Mouse (Mus musculus) gastrocnemius, postnatal 10 days (tissue): Measurements from ENCODE around the gene Edf1. TPM values are rescaled to one million over a fixed set of nuclear protein-coding genes. Genes with fewer than 3 reads are reported as not detected.
A peak's percentile ranks its signal among the peaks of the same experiment; 100 is the strongest.

ENCODE experiments used
- DNase-seq: peaks from one replicate; pipeline ENCODE4 v3.0.0; 2021; ENCODE audit warnings: mixed read lengths
- total RNA-seq, 2 experiments: library from RNA; stranded (reverse); gene quantifications; 2 replicates each; pipeline ENCODE4 v1.2.3; 2021

Gene Edf1
- total RNA-seq, 2 experiments from 2014 or later: 177 to 185 TPM

DNA sequence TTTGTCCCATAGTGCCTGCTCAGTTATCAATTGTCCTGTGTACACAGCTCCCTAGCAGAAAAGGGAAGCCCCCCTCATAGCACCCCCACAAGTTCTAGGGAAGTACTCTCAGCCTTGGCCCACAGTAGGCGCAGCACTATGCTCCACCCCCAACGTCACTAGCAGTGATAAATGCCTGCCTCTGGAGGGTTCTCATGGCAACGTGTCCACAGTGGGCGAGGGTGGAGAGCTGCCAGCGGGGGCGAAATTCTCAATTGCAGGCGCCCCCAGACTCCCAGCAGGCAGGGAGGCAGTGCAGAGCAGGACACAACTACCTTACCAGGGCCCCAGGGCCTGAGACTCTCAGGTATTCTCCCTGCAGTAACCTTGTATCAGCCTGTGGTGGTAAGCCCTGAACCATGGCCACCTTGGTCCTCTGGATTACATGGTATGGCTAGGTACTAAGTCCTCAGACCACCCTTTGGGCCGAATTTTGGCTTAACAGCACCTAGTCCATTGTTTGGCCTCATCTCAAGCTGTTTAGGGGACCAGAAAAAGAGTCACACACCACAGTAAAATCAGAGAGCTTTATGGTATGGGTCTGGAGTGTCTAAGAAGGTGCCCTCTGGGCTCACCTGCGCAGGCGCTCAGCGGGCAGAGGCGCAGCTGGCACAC is 24.9 kb downstream of the Edf1 start:
- no peak for DNase-seq

DNA sequence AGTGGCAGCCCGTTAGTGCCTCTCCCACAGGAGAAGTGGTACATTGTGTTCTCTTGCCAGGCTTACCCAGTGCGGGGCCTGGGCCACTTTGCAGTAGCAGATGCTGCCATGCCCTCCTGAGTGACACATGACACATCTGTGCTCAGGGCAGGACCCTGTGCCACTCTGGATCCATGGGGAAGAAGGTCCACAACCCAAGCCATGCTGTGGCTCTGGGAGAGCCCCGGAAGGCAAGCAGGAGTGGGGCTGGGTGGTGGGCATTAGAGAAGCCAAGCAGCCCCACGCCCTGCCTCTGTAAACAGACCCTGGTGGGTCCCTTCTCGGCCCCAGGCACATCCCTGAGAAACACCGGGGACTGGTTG is 25.5 kb downstream of the Edf1 start:
- DNase-seq: no peak

DNA sequence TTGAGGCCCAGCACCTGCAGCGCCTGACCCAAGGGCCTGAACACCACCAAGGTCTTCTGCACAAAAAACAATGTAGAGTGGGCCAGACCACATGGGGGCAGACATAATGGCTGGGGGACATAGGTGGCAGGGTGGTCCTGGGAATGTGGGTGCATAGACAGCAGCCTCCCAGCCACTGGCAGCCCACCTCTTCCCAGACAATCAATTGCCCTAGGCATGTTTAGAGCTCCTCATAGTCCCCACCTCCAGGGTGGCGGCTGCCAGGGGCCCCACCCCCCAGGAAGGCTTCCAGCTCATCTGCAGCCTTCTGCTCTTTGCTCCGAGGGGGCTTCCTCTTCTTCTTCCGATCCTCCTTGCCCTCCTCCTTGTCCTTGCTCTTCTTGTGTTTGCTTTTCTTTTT is 25.9 kb downstream of the Edf1 start:
- DNase-seq: no peak

DNA sequence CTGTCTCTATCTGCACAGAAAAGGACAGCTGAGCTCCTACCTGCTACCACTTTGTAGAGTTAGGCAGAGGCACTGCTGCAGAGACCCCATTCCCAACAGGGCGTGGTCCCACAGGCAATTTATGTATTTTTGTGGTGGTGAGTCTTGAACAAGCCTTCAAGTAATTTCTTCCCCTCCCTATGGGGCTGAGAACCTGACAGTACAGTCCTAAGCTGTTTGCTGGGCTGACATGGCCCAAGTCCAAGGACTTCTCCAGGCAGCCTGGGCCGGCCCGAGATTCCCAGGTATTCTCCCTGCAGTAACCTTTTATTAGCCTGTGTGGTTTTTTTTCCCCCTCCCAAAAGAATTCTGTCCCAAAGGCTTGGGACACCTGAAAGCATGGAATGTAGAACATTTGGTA is 26.5 kb downstream of the Edf1 start:
- DNase-seq: no peak

DNA sequence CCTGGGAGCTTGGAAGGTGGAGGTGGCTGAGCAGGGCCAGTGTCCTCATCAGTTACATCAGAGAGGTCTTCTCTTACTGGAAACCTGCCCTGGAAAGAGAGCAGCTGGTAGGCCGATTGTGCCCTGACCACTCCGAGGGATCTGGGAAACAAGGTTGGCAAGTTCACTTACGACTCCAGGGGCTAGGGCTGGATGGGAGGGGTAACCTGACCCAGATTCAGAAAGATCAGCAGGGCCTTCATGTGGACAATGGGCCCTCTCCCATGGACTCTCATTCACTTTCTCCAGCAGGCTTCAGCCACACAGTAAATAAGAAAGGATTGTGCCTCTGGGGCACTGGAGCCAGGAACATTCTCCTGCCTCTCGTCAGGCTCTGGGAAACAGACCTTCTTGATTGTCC is 27.2 kb downstream of the Edf1 start:
- DNase-seq: no peak

DNA sequence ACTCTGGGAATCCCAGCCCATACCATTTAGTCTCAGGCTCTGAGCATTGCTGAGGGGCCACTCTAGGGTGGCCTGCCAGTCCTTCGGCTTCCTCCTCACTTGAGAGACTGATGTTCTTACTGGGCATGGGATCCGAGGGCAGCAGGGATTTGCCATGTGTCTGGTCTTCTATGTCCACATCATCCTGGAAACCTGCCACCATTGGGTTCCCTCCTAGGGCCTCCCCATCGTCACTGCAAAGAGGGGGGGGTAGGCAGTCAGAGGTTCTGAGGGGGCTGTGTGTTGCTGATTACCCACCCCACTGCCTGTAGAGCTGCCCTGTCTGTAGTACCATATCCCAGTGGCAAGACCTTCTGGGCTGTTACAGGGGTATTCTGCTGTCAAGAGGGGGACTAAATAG is 28.0 kb downstream of the Edf1 start:
- DNase-seq: no peak

DNA sequence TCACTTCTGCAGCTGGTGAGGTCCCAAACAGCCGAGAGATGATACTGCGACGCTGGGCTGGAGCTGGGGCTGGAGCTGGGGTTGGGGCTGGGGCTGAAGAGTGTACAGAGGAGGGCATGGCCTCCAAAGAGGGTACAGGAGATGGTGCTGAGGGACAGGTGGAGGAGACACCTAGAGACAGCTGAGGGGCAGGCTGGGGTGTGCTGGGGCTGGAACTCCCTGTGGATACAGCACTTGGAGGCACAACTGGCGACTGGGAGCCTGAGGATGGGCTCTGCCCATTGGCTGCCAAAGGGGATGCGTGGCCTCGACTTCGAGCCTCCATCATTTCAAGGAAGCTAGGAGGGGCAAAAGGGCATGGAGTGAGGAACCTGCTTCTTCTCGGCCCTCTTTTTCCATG is 29.6 kb downstream of the Edf1 start:
- DNase-seq: no peak

DNA sequence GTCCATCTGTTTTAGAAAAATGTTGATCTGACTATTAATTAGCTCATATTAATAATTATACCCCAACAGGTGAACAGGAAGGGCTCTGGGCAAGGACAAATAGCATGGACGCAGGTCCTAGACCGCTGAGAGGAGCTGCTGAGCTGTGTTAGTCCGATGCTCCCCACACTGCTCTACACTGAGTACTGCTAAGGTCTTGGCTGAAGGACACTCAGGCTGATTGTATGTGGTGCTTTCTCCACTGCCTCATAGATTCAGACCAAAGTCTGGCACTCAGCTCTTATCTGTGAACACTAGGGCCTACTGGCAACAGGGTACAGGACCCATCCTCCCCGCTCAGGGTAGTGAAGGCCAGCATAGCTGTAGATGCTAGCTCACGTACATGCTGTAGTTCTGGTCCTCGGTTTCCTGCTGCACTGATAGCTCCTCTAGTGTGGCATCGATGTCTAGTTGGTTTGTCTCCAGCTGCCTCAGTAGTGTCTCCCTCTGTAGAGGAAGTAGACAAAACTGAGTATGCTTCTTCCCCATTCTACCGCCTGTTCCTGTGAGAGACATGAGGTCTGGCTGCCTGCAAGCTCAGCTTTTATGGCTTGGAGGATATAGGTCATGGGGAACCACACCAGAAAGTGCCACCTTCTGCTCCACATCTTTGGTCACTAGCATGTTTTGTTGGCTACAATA is 30.7 kb downstream of the Edf1 start:
- DNase-seq: no peak

DNA sequence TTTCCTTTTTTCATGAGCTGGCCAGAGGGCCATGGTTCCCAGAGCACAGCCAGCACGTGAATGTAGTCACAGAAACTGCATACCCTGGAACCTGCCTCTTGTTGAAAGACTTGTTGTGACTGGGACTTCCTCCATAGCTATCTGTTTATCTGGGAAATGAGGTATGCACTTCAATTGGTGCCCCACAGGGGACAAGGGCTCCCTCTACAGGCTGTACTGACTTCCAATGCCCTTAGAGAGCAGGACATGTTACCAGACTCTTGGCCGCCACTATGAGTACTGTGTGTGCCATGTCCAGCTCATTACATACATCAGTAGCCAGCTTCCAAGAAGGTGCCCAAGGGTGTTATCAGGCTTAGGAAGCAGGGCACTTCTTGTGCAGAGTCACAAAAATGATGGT is 34.2 kb downstream of the Edf1 start:
- no peak for DNase-seq

DNA sequence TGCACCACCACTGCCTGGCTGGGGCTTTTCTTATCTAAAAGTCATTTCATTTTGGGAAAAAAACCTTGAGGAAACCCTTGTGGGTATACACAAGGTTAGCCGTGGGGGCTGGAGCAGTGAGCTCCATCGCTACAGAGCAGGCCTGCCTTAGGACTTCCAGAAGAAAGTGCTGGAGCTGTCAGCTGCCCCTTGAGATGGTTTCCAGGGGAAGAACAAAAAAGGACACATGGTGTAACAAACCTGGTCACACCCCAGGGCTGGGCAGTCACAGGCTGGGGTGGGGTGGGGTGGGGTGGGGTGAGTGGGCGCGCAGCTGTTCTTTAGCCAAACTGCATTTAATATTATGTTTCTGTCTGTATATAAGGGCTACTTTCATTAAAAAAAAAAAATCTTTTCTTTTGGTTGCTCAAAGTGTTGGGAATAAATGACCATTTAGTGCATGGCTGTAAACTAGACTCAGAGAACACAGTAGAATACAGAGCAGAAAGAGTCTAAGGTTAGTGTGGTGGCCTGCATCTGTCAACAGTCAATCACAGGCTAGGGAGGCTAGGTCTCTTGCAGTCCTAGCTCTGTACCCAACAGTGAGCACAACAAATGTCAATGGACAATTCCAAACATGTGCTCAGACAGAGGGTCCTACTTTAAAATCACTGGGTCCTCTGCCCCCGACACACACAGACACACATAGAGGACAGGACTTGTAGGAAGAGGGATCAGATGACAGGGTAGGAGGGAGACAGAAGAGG is 39.3 kb downstream of the Edf1 start:
- no peak for DNase-seq

DNA sequence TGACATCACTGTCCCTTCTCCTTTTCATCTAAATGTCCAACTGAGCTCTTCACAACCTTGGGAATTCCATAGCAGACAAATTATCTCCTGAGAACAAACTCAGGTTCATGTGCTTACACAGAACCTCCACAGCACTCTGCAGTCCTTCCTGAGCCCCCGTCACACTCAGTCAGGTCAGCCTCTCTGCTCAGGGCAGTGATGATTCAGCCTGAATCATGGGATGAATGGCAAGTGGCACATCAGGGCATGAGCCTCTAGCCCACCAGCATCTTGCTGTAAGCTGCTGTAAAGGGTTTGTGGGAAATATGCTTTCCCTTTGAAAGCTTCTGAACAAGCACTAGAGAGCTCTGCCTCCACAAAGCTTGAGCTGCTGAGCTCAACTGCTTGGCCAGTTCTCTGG is 41.1 kb downstream of the Edf1 start:
- DNase-seq: no peak

DNA sequence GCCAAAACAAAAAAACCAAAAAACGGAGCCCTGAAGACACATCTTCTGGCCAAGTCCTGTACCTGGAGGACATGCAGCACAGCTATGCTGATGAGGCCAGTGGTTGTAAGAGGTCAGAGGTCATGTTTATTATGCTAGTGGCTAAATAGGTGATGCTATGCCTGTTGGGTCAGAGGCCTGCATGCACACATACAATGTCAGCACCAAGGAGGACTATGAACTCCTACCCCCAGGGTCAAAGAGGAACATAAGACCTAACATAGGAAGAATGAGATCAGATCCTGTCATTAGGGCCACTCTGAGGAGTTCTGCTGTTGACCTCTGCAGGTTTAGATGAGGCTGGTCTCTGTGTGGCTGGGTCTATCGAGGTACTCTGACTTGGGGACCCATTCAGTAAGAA is 42.4 kb downstream of the Edf1 start:
- DNase-seq: no peak

DNA sequence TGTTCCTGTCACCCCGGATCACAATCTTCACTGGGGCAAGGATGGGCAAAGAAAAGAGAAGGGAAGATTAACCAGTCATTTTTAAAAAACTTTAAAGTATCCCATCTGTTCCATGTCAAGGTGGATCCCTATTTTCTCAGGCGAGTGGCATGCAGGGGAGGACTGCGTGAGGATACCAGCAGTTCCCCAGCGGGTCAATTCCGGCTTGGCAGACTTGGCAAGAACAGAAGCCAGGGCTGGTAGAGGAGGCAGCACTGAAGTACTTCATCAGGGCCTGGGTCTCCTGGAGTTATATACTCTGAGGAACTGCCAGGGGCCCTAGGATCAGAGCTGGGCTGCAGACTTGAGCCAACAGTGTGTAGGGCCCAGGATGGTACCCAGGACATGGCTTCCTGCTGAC is 44.9 kb downstream of the Edf1 start:
- DNase-seq: no peak

DNA sequence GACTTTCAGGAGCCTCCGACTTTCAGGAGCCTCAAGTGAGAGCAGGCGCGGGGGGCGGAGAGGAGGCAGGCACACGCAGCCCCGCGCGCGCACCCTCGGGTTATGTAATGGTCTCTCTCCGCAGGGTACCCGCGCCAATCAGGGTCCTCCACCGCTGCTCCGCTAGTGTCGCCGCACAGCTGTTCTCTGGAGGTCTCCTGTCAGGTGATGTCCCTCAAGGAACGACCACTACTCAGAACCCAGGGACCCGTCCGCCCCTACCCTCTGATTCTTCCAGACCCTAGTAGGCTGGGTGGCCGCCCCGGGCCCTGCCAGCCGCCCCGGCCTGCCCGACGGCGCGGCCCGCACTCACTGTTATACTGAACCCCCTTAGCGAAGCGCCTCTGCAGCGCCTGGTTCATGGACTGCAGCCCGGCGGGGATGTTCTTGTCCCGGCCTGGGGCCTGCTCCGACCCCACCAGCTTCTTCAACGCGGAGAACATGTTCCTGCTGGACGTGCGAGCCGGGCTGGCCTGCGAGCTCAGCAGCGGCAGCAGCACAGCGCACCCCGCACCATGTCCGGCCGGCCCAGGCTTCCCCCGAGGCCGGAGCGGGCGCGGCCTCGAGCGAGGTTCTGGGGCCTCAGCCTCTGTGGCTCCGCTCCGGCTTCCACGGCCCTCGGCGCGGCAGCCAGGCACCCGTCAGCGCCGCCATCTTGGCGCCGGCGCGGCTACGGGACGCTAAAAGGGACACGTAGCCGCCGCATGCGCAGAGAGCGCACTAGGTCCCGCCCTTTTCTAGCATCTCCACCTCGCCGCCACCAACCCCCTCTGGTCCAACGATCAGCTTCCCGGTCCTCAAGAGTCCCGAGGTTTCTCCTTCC is 50.3 kb downstream of the Edf1 start, which contains the start of gene Rabl6:
Gene Rabl6, minus strand, starts transcription at position 761 of the 862 bp plus-strand sequence.
- peak; percentile 89 for DNase-seq

DNA sequence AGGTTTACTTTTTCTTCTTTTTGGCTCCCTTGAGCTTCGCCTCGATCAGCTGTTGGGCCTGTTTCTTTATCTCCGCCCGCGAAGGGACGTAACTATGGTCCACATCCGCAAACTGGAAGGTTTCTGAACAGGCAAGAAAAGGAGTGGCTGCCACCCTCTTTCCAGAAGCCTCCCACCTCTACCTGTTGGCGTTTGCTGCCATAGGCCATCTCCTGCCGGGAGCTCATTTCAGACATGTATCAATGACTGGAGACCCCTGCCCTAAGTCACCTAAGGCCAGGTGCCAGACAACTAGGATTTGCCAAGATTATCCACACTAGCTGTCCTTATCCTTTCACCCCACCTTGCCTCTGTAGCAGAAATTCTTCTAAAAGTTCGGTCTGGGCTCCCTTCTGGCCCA is 51.0 kb downstream of the Edf1 start:
- no peak for DNase-seq

Other genes with a start within 250 kb of the Edf1 start
- gene Grin1, start 238.7 kb upstream of the Edf1 start, total RNA-seq: under 1 TPM; 0.47 to 0.63 TPM
- gene Man1b1, start 225.5 kb upstream of the Edf1 start, total RNA-seq: 10 to 100 TPM; 21.0 to 25.2 TPM
- 1 to 10 TPM; 7.9 to 9.5 TPM for gene Dpp7, start 201.5 kb upstream of the Edf1 start, total RNA-seq
- 1 to 10 TPM; 9.0 to 9.8 TPM for gene Uap1l1, start 192.2 kb upstream of the Edf1 start, total RNA-seq
- gene Sapcd2, start 185.5 kb upstream of the Edf1 start, total RNA-seq: 1 to 10 TPM; 2.1 to 3.7 TPM
- 10 to 100 TPM; 29.9 to 30.5 TPM for gene Entpd2, start 162.0 kb upstream of the Edf1 start, total RNA-seq
- 10 to 100 TPM; 25.2 to 37.3 TPM for gene Npdc1, start 158.5 kb upstream of the Edf1 start, total RNA-seq
- not detected for gene Fut7, start 134.6 kb upstream of the Edf1 start, total RNA-seq
- gene Abca2, start 129.1 kb upstream of the Edf1 start, total RNA-seq: 10 to 100 TPM; 10.4 to 14.1 TPM
- under 1 TPM in 1 of 2 experiments, not detected in 1; 0.52 TPM for gene Clic3, start 101.0 kb upstream of the Edf1 start, total RNA-seq
- gene Paxx, start 96.8 kb upstream of the Edf1 start, total RNA-seq: 10 to 100 TPM; 23.5 to 25.2 TPM
- gene Ptgds, start 87.8 kb upstream of the Edf1 start, total RNA-seq: 1 to 10 TPM; 1.7 to 9.6 TPM
- not detected for gene Lcn12, start 63.9 kb upstream of the Edf1 start, total RNA-seq
- 10 to 100 TPM; 65.5 to 66.7 TPM for gene Fbxw5, start 57.1 kb upstream of the Edf1 start, total RNA-seq
- 1 to 10 TPM; 1.4 to 2.0 TPM for gene C8g, start 56.1 kb upstream of the Edf1 start, total RNA-seq
- 10 to 100 TPM; 13.3 to 16.4 TPM for gene Traf2, start 10.9 kb upstream of the Edf1 start, total RNA-seq
- gene Mamdc4, start 17.0 kb downstream of the Edf1 start, total RNA-seq: 1 to 10 TPM; 2.7 to 4.1 TPM
- gene Phpt1, start 17.4 kb downstream of the Edf1 start, total RNA-seq: 10 to 100 TPM; 45.8 to 49.0 TPM
- gene Ajm1, start 23.9 kb downstream of the Edf1 start, total RNA-seq: under 1 TPM; 0.14 to 0.38 TPM
- 10 to 100 TPM; 49.6 to 58.7 TPM for gene Rabl6, start 50.7 kb downstream of the Edf1 start, total RNA-seq
- gene Ccdc183, start 59.8 kb downstream of the Edf1 start, total RNA-seq: not detected
- gene Tmem141, start 64.2 kb downstream of the Edf1 start, total RNA-seq: 10 to 100 TPM; 12.2 to 13.9 TPM
- 1 to 10 TPM; 5.6 to 6.5 TPM for gene Fcna, start 70.2 kb downstream of the Edf1 start, total RNA-seq
- 10 to 100 TPM; 27.7 to 36.4 TPM for gene Lcn8, start 95.3 kb downstream of the Edf1 start, total RNA-seq
- gene Lcn5, start 100.1 kb downstream of the Edf1 start, total RNA-seq: not detected
- not detected for gene Lcn6, start 118.9 kb downstream of the Edf1 start, total RNA-seq
- not detected for gene Lcn10, start 124.9 kb downstream of the Edf1 start, total RNA-seq
- not detected for gene Obp2a, start 142.2 kb downstream of the Edf1 start, total RNA-seq
- gene Bmyc, start 148.9 kb downstream of the Edf1 start, total RNA-seq: 10 to 100 TPM; 18.3 to 20.4 TPM
- not detected for gene Obp2b, start 179.2 kb downstream of the Edf1 start, total RNA-seq
- not detected for gene Lcn3, start 207.7 kb downstream of the Edf1 start, total RNA-seq
- not detected for gene Lcn11, start 219.2 kb downstream of the Edf1 start, total RNA-seq
- gene Gm13539, start 224.4 kb downstream of the Edf1 start, total RNA-seq: not detected